Mouse (Mus musculus): ENCODE measurements at regions not wholly inside any gene's neighbourhood (a gene's known extent, or its start where the extent isn't known, plus 50 kb on each side); places are given as distances from the start of the nearest gene placed in this dataset.

DNA sequence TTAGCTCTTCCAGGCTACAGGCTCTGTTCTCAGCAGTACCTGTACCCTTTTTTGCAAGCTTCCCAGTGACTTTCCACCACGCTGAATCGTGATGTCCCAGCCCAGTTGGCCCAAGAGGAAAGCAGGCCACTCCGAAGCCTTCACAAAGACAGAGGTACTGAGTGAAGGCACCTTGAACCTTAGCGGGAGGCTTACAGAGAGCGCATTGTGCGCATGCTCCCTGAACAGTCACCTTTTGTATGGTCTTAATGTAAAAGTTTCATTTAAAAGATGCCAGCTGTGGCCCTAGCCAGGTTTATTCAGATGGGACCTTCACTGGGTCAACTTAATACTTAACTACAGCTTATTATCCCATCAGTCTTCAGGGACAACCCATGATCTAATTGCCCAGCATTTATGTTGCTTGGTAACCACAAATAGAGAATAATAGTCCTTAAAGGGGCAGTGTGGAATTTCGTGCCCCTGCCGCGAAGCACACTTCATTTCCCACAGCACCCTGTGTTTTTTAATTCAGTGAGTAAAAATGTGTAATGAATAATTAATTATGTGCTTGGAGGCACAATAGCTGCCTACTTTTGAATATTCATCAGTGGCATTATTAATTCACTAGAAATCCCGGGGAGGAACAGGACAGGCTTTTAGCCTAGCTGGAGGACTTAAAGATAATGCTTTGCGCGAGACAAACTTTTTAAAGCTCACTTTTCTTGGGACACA is 111.3 kb upstream of the Vrk1 start:
- Histone ChIP-seq H3K4me3 (no peak overlapping the region), H3K9me3 (peaks cover 7% of the 10 kb centered on the region; the same call in 1 of the 2 replicates), H3K27ac (replicated peaks) (peak overlapping the region; percentile 72), H3K27me3 (no peaks in the 10 kb centered on the region), H3K9ac (no peak overlapping the region), H3K4me2 (peak overlapping the region; percentile 26), H3K36me3 (no peaks in the 10 kb centered on the region), H3K4me1 (replicated peaks) (peaks cover 13% of the 10 kb centered on the region)
- peak; percentile 80 for ATAC-seq (ENCODE audit: low FRiP score, low read depth)
- 29% methylated on average over 12 of the region's 12 CpGs for WGBS

DNA sequence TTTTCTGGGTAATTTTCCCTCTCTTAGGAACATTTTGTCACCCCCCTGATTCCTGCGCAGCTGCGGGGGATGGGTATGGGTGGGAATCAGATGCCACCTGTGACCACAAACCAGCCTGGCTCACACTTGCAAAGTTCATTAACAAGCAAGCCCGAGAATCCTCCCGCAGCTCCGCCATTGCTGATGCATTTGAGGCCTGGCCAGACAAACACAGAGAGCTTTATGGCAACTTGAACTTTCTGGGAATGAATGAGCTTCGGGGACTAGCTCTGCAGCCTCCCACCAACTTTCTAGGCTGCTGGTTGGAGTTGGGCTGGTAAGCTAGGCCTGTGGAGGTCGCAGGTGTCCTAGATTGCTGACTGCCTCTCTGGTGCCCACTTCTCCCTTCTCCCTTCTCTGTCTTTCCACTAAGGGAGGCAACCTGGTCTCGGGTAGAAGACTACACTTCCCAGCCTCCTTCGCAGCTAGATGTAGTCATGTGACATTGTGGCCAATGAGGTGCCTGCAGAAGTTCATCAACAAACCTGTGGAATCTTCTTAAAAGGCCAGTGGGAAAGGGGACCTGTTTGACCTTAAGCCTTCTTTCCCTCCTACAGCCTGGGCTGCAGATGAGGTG is 110.6 kb upstream of the Vrk1 start:
- Histone ChIP-seq H3K9ac (no peak overlapping the region), H3K9me3 (peaks cover 7% of the 10 kb centered on the region; the same call in 1 of the 2 replicates), H3K27me3 (no peaks in the 10 kb centered on the region), H3K36me3 (no peaks in the 10 kb centered on the region), H3K4me3 (no peak overlapping the region), H3K4me1 (replicated peaks) (peaks cover 14% of the 10 kb centered on the region), H3K27ac (replicated peaks) (peak overlapping the region; percentile 72), H3K4me2 (peak overlapping the region; percentile 26)
- ATAC-seq (ENCODE audit: low FRiP score, low read depth), result peak; percentile 54
- WGBS, result 37% methylated on average over 9 of the region's 9 CpGs

DNA sequence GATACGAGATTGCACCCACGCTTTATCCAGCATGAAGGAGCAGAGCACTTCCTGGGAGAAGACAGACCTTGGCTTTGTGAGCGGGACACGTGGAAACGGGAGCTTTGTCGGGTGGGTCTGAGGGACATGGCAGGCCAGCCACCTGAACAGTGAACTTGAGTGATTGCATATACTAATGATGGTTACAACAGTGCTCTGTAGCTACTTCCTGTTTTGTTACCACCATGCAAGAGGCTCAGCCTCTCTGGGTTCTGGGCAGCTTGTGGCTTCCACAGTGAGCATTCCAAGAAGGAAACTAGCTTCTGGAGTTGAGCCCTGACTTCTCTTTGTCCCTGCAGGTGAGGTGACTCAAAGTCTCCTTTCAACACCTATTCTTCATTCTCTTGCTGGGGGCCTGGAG is 109.5 kb upstream of the Vrk1 start:
- Histone ChIP-seq H3K27ac (replicated peaks) (no peak overlapping the region), H3K27me3 (no peaks in the 10 kb centered on the region), H3K4me3 (no peak overlapping the region), H3K4me2 (no peak overlapping the region), H3K9me3 (peaks cover 5% of the 10 kb centered on the region; the same call in 1 of the 2 replicates), H3K4me1 (replicated peaks) (peaks cover 19% of the 10 kb centered on the region), H3K9ac (no peak overlapping the region), H3K36me3 (no peaks in the 10 kb centered on the region)
- 94% methylated on average over 6 of the region's 6 CpGs for WGBS
- no peak for ATAC-seq (ENCODE audit: low FRiP score, low read depth)

DNA sequence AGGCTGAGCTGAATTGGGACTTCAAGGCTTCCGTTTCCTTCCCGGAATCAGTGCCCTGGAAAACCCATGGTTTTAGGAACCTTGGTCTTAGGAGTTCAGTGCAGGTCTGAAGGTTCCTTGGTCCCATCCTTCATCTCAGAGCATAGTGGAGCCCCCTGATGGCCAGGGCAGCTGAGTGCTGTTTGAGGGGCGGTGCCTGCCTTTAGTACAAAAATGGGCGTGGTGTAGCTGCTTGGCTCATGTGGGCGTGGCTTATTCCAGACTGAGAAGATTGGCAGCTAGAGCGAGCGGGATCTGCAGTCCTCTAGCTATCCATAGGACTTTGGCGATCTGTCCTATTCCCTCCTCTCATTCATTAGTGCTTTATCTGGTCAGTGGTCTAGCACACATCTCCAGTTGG is 107.0 kb upstream of the Vrk1 start:
- Histone ChIP-seq H3K27me3 (no peaks in the 10 kb centered on the region), H3K36me3 (no peaks in the 10 kb centered on the region), H3K4me2 (no peak overlapping the region), H3K9me3 (no peaks in the 10 kb centered on the region), H3K4me1 (replicated peaks) (peaks cover 19% of the 10 kb centered on the region), H3K27ac (replicated peaks) (no peak overlapping the region), H3K9ac (no peak overlapping the region), H3K4me3 (no peak overlapping the region)
- WGBS, result 53% methylated on average over 8 of the region's 8 CpGs
- ATAC-seq (ENCODE audit: low FRiP score, low read depth), result no peak

DNA sequence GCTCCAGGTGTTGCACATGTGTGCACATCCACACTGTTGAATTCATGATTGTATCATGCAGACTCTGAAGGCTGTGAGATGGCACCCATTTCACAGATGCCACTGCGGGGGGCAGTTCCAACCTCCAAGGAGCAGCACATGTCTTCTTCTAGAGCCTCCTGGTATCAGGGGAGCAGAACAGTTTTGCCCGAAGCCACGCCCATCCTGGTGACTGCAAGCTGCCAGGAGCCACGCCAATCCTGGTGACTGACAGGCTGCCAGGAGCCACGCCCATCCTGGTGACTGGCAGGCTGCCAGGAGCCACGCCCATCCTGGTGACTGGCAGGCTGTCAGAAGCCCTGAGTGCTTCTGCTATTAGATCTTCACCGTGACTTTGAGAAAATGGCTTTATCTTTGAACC is 103.4 kb upstream of the Vrk1 start:
- no peak overlapping the region for H3K4me3 ChIP-seq
- WGBS, result 28% methylated on average over 7 of the region's 7 CpGs
- H3K4me2 ChIP-seq, result no peak overlapping the region
- H3K4me1 ChIP-seq (replicated peaks), result peaks cover 5% of the 10 kb centered on the region
- no peaks in the 10 kb centered on the region for H3K36me3 ChIP-seq
- H3K9me3 ChIP-seq, result no peaks in the 10 kb centered on the region
- no peaks in the 10 kb centered on the region for H3K27me3 ChIP-seq
- ATAC-seq (ENCODE audit: low FRiP score, low read depth), result no peak
- no peak overlapping the region for H3K27ac ChIP-seq (replicated peaks)
- no peak overlapping the region for H3K9ac ChIP-seq

DNA sequence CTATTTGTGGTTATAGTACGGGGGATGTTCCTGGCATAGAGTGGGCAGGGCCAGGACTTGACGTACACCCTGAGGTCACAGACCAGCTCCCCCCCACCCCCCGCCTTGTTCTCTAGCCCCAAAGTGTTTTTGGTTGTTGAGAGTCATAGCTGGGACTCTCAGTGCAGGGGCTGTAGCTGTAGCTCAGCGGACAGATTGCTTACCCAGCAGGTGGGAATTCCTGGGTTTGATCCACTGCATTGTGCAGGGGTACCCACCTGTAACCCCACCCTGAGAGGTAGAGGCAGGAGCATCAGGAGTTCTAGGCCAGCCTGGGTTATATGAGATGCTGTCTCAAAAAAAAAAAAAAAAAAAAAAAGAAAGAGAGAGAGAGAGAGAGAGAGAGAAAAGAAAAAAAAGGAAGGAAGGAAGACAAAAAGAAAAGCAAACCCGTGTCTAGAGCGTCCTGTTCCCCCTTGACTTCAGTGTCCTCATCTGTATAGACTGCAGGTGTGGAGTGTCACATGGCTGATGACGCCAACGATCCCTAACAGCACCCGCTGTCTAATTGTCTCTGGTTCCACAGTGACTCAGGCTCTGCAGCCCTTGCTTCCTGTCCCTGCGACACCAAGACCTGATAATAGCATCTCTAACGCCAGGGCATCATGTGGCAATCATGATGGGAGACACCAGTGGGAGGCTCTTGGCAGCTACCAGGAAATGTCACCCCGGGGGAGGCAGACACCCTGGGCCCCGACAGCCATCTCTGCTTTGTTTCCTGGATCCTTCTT is 102.0 kb upstream of the Vrk1 start:
- ATAC-seq (ENCODE audit: low FRiP score, low read depth), result no peak
- WGBS, result 66% methylated on average over 13 of the region's 13 CpGs

DNA sequence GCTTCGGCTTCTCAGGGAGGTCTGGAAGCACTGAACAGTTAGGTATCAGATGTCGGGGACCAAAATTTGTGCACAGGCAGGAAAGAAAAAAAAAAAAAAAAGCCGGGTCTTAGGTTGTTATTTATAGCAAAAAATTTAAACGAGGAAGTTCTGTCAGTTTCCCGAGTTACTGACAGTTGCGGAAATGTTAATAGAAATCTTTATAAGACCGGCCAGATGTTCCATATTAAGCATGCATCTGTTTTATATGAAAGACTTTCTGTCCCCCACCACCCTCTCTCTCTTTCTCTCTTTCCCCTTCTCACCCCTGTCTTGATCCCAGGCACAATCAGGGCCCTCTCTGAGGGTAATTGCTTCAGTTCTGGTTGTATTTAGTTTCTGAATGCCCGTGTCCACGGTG is 98.5 kb upstream of the Vrk1 start:
- WGBS, result 85% methylated on average over 9 of the region's 9 CpGs
- H3K27me3 ChIP-seq, result no peaks in the 10 kb centered on the region

More for the DNA sequence above, 102.0 kb upstream of the Vrk1 start:
- no peaks in the 10 kb centered on the region for H3K9me3 ChIP-seq
- no peak overlapping the region for H3K27ac ChIP-seq (replicated peaks)
- no peak overlapping the region for H3K9ac ChIP-seq
- no peak overlapping the region for H3K4me3 ChIP-seq
- H3K27me3 ChIP-seq, result no peaks in the 10 kb centered on the region
- no peak overlapping the region for H3K4me2 ChIP-seq
- no peaks in the 10 kb centered on the region for H3K36me3 ChIP-seq
- peaks cover 5% of the 10 kb centered on the region for H3K4me1 ChIP-seq (replicated peaks)

DNA sequence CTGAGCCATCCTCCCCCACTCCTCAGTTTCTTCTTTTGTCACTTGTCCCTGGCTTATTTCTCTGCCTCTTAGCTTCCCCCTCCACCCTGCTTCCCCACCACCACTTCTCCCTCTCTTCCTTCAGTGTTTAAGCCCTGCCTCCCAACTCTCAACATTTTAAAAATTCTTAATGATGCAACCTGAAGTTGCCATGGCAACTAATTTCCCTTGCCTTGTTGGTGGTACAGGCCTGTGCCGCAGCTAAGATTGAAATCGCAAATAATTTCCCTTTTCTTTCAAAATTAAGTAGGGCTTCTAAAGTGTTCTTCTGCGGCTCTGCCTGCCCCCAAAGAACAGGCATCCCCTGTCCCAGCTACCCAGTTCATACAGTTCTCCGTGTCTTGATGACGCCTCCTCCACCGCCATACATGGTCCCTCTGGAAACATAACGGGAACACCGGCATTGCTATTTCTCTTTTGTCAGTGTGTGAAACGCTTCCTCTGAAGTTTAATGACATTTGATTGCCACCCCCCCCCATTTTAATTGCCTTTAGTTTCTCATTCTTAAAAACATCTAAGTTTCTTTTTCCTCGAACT is 92.6 kb upstream of the Vrk1 start:
- Histone ChIP-seq H3K4me2 (peak overlapping the region; percentile 20; the same call in 1 of the 2 replicates), H3K36me3 (no peaks in the 10 kb centered on the region), H3K4me1 (replicated peaks) (peaks cover 12% of the 10 kb centered on the region), H3K4me3 (no peak overlapping the region), H3K9ac (no peak overlapping the region), H3K9me3 (no peaks in the 10 kb centered on the region), H3K27ac (replicated peaks) (peak overlapping the region; percentile 58), H3K27me3 (no peaks in the 10 kb centered on the region)
- 47% methylated on average over 10 of the region's 10 CpGs for WGBS
- ATAC-seq (ENCODE audit: low FRiP score, low read depth), result peak; percentile 73

More for the DNA sequence above, 98.5 kb upstream of the Vrk1 start:
- Histone ChIP-seq H3K4me1 (replicated peaks) (no peaks in the 10 kb centered on the region), H3K9ac (no peak overlapping the region), H3K27ac (replicated peaks) (no peak overlapping the region), H3K36me3 (no peaks in the 10 kb centered on the region), H3K4me3 (no peak overlapping the region), H3K4me2 (no peak overlapping the region), H3K9me3 (no peaks in the 10 kb centered on the region)
- no peak for ATAC-seq (ENCODE audit: low FRiP score, low read depth)

DNA sequence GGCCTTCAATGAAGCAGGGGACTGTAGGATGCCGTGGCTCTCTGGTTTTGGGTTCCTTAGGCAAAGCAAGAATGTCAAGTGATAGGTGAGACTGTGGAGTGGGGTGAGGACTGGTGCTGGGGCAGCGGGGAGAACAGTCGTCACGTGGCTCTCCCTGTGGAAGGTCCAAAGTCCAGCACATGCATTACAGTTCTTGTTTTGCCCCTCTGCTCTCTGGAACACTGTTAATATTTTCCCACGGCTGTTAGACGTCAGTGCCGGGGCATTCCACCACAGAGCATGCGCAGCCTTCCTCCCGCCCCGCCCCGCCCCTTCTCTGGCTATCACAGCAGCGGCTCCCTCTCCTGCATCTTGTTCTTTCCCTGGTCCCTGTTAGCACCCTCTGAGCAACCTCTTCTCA is 91.3 kb upstream of the Vrk1 start:
- no peaks in the 10 kb centered on the region for H3K27me3 ChIP-seq

DNA sequence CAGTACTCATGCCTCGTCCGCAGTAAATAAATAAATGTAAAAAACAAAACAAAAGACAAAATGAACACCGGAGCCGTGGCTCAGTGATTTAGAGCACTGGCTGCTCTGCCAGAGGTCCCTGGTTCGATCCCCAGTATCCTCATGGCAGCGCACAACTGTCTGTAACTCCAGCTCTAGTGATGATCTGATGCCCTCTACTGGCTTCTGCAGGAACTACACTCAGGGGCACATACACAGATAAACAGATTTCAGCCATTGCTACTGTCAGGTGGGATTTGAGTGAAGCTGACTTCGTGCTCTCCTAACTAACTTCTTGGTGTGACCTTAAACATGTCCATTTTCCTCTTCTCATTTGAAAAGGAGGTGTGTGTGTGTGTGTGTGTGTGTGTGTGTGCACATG is 82.8 kb upstream of the Vrk1 start:
- no peaks in the 10 kb centered on the region for H3K9me3 ChIP-seq
- no peak overlapping the region for H3K27ac ChIP-seq (replicated peaks)
- H3K27me3 ChIP-seq, result no peaks in the 10 kb centered on the region
- no peak overlapping the region for H3K4me3 ChIP-seq
- 94% methylated on average over 7 of the region's 7 CpGs for WGBS
- 0 out of 2 replicates have a peak, but pooled peaks cover 7% of the 10 kb centered on the region for H3K4me1 ChIP-seq (replicated peaks)
- H3K9ac ChIP-seq, result no peak overlapping the region
- no peaks in the 10 kb centered on the region for H3K36me3 ChIP-seq
- H3K4me2 ChIP-seq, result no peak overlapping the region
- no peak for ATAC-seq (ENCODE audit: low FRiP score, low read depth)

More for the DNA sequence above, 91.3 kb upstream of the Vrk1 start:
- Histone ChIP-seq H3K36me3 (no peaks in the 10 kb centered on the region), H3K9ac (no peak overlapping the region), H3K27ac (replicated peaks) (no peak overlapping the region), H3K4me1 (replicated peaks) (peaks cover 12% of the 10 kb centered on the region), H3K9me3 (no peaks in the 10 kb centered on the region), H3K4me2 (no peak overlapping the region), H3K4me3 (no peak overlapping the region)
- ATAC-seq (ENCODE audit: low FRiP score, low read depth), result no peak
- WGBS, result 89% methylated on average over 12 of the region's 12 CpGs

DNA sequence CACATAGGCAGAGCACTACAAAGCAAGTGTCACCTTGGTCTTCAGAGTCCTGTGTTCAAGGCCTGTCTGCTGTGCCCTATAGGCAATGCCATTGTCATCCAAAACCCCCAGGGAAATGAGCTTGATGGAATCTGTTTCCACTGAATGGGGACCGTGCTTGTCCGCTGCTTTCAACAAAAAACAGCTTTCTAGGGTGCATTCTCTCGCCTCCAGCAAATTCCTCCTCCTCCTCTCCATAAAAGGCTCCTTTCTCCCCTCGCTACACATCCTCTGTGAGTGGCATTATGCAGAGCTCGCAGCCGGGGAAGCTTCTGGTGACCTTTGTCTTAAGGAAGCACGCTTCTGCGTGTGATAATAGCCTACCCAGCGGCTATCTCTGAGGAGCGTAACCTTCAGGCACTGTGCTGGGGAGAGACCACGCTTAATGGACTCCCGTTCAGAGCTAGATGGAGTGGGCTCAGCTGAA is 80.5 kb upstream of the Vrk1 start:
- no peak overlapping the region for H3K9ac ChIP-seq

More for the DNA sequence above, 80.5 kb upstream of the Vrk1 start:
- H3K4me3 ChIP-seq, result no peak overlapping the region
- H3K36me3 ChIP-seq, result no peaks in the 10 kb centered on the region
- H3K27ac ChIP-seq (replicated peaks), result no peak overlapping the region
- no peaks in the 10 kb centered on the region for H3K27me3 ChIP-seq
- no peaks in the 10 kb centered on the region for H3K9me3 ChIP-seq
- 13% methylated on average over 12 of the region's 12 CpGs for WGBS
- H3K4me2 ChIP-seq, result no peak overlapping the region
- H3K4me1 ChIP-seq (replicated peaks), result 0 out of 2 replicates have a peak, but pooled peaks cover 7% of the 10 kb centered on the region
- ATAC-seq (ENCODE audit: low FRiP score, low read depth), result no peak

Measured in hindbrain, embryonic 15.5 days (tissue).